Mouse (Mus musculus) kidney, postnatal 4 days (tissue): ENCODE results near the gene Lxn.

ENCODE experiments used
- DNase-seq, 2 experiments: peaks; one replicate each; pipeline ENCODE4 v3.0.0; 2021; ENCODE audit warnings: mixed read lengths in 2 of 2

The Lxn gene

GRCm38 (mm10) chr3:67463450-67464372 lies at the start of gene Lxn:
Lxn (minus strand) TSS chr3:67463926.
- peak; percentile 76 to 86 for DNase-seq

DNA sequence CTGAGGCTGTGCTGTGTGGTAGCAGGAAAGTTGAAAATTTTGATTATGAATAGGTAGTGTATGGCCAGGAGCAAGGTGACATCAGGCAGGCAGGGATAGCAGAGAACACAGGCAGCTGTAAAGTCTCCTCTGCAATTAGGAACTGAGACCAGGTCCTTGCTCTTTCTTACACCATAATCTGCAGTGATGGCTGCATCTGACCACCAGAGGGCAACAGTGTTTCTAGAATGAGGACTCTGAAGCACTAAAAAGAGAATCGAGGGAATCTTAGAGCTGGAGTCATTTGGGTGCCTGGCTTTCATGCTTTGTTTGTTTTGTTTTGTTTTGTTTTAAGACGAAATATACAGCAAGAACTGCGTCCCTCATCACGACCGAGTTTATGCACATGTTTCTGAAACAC lies 49.1 kb upstream of the Lxn start:
- DNase-seq, result peak; percentile 87

DNA sequence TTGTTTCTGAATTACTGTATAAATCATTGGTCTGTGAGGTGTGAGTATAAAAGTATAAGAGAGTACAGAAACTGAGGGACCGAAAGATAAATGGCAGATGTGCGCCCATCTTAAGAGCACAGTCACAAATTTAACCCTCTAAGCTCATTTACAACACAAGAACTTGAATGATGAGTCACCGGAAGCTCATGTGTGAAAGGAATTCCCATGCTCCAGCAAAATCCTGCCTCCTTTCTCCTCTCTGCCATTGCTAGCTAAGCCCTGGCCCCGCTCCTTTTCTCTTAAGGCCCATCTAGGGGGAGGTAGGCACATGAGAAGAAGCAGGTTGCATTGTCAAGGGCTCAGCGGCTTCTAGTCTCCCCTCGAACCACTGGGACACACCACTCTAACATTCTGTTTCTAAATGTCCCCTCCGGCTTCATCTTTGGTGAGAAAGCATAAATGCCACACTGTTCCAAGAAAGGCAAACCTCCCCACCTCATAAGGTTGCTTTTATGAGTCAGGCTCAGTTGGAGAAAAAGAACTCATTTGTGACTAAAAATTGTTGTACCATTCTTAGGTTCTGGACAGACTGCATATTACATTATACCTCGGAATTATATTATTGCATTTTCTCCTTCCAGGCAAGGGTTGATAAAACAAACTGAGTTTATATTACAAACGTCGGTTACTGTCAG lies 44.6 kb upstream of the Lxn start:
- DNase-seq, result no peak

DNA sequence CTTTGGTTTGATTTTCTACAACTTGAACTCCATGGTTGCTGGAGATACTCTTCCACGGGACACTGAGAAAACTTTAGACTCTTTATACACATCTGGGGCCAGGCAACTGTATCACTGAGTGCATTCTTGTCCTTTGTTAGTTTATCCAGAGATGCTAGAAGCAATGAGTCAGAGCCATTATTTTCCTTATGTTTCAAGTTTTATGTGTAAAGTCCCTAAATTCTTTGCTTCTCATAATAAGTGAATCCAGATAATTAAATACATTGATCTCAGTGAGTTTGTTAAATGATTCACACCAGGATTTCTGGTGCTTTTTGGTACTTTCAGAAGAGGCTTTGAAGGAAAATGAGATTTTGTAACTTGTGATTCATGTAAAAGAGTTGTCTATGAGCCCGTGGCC lies 41.6 kb upstream of the Lxn start:
- no peak for DNase-seq

DNA sequence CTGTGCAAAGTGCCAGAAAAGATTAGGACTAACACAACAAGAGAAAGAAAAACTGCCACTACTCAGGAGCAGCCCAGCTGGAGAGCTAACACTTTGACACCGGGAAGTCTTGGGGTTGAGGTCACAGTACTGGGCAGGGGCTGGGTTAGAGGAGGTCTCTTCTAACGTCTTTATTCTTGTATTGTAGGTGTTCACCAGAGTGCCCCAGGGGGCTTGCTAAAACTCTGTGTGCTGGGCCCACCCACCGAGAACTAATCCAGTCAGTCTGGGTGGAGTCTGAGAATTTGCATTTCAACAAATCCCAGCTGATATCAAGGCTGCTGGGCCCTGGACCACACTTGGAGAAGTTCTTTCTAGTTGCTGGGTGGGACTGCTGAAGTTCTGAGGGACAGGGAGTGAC lies 40.2 kb upstream of the Lxn start:
- no peak for DNase-seq

DNA sequence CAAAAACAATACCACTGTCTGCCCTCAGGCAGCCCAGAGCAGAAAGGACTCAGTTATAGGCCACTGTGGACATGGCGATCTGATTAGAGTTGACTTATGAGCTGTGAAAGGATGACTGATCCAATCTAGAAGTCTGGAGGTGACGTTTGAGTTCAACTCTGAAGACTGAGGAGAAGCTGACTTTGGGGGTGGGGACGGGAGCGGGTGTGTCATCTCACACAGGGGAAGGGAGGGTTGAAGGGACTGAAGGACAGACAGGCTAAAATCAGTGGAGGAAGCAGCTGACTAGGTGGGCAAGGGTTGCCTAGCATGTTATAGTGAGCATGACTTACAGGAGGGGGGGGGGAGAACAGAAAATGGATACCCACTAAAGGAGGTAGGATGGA lies 35.7 kb upstream of the Lxn start:
- no peak for DNase-seq

DNA sequence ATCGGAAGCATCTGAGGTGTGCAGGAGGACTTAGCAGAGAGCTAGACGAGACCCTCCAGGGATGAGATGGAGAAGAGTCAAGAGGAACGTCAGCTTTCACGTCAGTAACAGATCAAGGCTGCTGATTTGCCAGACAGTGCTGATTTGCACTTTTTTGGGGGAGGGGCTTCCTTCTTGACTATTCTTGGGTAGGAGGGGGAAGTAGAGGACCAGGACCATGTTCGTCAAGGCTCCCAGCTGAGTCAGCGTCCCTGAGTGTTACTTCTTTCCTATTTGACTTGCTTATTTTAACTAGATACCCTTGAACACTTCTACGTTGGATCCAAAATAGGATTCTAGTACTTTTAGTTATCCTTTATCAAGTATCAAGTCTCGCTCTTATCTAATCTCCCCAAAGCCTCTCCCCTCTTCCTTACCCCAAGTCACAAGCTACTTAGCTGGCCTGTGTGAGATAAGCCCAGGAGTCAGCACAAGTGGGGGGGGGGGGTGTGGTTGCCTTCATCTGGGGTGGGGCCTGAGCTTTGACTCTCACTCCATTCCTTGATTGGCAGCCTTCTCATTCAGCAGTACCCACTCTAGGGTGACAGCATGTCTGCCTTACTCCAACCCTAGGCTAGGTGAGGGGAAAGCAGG lies 35.2 kb upstream of the Lxn start:
- no peak for DNase-seq

DNA sequence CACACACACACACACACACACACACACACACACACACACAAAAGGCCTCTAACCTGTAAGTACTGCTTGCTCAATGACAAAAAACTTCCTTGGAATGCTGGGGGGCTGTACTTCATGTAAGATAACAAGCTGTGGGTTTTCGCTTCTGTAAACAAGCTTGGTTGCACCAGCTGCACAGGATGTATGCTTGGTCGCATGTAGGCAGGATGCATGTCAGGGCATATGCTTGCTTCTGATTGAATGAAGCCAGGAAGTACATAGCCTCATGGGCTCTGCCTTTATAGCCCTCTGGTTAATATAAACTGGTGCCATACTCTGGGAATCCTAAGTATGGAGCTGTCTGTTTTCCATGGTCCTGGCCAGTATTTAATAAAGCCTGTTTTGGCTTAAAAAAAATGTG lies 34.3 kb upstream of the Lxn start:
- DNase-seq, result no peak

DNA sequence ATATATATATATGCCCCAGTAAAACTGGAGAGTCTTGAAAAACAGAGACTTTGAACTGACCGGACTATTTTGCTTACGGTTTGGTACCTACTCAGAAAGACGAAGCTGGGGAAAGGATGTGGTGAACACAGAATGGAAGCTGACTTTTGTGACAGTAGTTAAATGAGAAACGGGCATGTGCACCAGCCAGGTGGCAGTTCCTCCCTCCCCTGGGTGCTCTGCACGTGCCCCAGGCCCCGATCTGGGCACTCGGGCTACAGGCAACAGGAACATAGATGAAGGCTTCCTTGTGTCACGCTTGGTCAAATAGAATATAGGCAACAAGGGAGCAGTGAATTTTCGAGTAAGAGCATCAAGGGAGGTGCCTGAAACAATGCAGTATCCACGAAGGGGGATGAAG lies 32.6 kb upstream of the Lxn start:
- DNase-seq, result no peak

- no peak for DNase-seq
Observed at GRCm38 (mm10) chr3:67493132-67493531, 29.4 kb upstream of the Lxn start.

DNA sequence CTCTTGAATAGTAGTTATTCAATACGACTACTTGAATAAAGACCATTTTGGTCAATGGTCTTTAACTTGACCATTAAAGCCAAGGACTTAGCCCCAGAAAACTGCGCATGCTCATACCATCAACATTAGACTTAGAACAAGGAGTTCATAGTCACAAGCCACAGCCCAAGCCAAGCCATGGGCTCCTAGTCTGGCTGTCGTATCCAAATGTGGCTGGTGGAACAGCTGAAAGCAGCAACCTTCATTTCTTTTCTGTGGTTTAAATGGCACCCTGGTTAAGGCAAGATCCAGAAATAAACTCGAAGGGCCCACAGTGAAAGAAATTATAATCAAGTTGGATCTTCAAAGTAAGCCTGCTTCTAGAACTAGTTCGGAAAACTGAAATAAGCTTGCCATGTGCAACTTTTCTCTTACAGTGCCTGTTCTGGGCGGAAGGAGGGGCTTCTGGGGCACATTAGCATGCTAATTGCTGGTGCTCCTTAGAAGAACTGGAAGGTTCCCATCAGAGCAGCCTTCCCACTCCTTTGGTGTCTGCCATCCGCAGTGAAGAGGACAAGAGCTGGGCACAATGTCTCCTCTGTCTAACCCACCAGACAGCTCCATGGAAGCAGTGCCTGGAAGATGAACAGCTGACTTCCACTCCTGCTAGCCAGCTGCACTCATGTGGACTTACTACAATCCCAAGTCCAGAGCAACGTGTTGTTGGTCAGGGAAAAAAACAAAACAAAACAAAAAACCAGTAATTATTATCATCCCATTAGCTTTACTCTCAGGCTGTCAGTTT lies 28.6 kb upstream of the Lxn start:
- no peak for DNase-seq

DNA sequence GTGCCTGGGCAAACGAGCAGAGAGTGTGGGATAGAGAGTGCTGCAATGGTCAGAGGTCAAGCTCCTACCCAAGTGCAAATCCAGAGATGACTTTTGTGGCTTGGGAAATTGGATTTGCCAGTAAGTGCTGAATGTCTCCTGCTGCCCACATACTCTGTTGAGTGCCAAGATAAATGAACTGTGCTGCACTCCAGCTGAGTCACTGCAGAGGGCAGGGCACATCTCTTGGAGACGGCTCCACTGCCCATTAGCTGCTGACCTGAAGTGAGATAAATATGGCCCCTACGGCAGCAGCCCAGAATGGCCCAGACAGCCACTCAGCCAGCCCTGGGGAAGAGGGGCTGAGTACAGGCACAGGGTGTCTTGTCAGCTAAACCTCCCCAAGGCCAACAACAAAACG lies 26.4 kb upstream of the Lxn start:
- DNase-seq, result no peak

DNA sequence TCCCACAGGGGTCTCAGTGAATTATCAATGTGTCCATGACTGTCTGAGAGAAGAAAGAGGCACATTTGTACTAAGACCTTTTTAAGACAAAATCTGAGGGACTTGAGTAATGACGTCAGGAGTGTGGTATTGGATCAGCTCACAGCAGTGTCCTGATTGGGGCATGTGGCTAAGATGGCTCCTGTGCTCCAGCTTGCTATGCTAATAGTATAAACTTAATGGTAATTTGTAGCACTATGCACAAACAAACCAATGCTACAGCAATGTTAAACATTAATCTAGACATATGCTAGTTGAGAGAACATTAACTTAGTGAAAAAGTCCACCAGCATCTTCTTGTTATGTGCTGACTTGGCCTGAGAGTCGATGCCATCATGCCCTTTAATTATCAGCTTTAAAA lies 21.5 kb upstream of the Lxn start:
- no peak for DNase-seq

- DNase-seq, result no peak
Observed at GRCm38 (mm10) chr3:67482400-67482799, 18.7 kb upstream of the Lxn start.

DNA sequence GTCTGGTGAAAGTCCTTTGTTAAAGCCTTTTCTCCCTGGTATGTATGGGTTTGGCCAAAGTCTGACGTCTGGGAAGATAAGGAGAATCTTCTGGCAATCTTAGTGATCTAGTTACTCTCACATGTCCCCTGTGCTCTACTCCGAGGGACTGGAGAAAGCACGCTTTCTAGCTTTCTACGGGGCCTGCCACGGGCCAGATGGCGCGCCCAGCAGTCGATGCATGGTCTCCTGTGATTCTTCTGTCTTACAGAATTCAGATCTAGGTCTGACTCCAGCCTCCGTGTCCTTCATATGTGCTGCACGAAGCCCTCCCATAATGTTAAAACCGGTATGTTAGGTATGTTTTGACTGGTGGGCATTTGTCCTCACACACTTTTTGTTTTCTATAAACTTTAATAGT lies 16.1 kb upstream of the Lxn start:
- DNase-seq, result no peak

DNA sequence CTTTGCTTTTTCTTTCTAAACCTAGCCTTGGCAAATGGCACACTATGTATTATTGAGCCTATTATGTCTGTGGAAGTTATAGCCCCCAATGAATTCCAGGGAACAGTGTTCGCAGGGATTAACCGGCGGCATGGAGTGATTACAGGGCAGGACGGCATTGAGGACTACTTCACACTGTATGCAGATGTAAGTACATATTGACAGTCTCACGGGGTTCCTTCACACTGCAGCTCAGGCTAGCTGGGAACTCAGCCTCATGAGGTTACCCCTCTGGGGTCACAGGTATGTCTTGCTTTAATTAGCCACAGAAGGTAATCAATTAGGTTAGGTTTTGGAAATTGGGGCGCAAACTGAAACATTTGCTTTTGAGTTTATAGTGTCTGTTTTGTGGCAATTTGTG lies 9.7 kb upstream of the Lxn start:
- no peak for DNase-seq

DNA sequence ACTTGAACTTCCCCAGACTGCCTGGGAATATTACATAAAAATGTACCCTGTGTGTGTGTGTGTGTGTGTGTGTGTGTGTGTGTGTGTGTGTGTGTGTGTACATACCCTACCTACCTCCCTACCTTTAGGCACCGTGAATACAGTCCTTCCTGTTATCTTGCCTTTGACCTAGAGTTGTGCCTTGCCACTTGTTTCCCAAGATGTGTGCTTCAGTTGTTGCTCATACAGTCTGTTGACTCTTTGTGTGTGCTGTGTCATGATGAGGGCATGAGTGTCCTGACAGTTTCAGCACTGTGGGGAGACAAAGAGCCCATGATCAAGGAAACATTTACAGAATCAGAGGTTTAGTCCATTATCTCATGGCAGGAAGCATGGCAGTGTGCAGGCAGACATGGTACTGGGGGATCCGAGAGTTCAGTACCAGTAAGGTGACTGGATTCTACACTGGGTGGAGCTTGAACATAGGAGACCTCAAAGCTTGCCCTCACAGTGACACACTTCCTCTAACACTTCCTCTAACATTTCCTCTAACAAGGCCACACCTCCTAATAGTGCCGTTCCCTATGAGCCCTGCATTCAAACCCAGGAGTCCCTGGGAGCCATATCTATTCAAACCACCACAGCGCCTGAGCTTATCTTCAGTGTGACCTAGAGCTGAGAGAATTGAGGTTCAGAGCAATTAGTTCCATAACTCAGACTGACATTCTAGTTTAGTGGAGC lies 7.8 kb upstream of the Lxn start:
- no peak for DNase-seq

DNA sequence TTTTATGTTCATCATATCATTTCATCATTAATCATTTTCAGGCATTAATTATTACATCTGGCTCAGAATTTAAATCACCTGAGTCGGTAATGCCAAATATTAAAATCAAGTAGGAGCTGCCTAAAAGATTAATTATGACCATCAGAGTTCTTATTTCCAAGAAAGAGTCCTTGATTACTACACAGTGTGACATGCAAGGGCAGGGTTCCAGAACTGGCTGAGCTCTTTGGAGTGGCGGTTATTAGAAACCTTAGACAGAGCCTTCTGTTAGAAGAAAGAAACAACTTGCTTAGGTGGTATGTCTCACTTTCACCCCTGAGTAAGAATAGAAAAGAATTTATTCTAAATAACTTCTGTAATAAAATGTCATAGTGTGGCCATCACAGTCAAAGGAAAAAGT lies 3.6 kb upstream of the Lxn start:
- no peak for DNase-seq

DNA sequence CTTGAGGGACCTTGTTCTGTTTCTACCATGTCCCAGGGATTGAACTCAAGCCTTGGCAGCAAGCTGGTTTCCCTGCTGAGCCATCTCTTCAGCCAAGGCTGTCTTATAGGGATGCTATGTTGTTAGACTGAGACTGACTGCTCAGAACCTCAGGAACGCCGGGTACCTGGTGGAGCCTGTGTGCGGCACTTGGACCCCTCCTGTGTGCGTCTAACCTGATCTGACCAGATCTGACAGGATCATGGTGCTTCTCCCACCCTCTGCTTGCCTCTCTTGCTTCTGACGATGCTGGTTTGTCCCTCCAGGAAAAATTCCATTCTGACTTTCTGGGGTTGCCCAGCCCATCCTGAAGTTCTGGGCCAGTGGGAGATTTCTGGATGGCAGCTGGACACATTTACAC lies 2.9 kb upstream of the Lxn start:
- DNase-seq, result no peak

GRCm38 (mm10) chr3:67463001-67463400 lies 725 bp downstream of the Lxn start:
- DNase-seq, result peak; percentile 11 to 14

- no peak for DNase-seq
Observed at GRCm38 (mm10) chr3:67462578-67462977, 1.1 kb downstream of the Lxn start.

DNA sequence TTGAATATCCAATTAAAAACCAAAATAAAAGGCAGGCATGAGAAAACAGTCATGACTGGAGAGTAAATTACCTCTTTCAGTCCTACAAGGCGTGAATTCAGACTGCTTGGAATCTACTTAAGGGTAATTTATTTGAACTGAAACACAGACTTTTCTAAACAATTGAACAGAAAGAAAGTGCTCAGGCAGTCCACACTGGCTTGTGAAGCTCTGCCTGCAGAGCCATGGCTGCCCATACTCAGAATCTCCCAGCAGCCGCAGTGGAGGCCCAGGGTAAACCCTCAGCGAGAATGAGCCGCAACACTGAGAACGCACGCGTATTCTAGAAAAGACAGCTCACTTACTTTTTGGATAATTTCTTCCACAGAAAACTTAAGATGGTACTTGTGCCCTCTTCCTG lies 1.7 kb downstream of the Lxn start:
- DNase-seq, result no peak

GRCm38 (mm10) chr3:67459881-67460280 lies 3.8 kb downstream of the Lxn start:
- DNase-seq, result no peak
